Mouse (Mus musculus) frontal cortex, postnatal 10 days (tissue): Measurements from ENCODE around the gene Ap2b1.
A peak's percentile ranks its signal among the peaks of the same experiment; 100 is the strongest.
"Not testable (repeated sequence)": the region's sequence is repeated elsewhere in the genome, so short reads cannot be mapped to it uniquely, and the experiment has no call there.

Source experiments
- DNase-seq, 2 experiments: peaks; one replicate each; pipeline ENCODE4 v3.0.0; 2022; ENCODE audit warnings: low spot score in 2 of 2, mixed read lengths in 1 of 2

The Ap2b1 gene

GRCm38 (mm10) chr11:83298225-83299195 is at the start of gene Ap2b1:
Ap2b1 (plus strand) TSS chr11:83299024.
- DNase-seq = peak; percentile 92 to 93

- DNase-seq = not testable (repeated sequence)
Measured at GRCm38 (mm10) chr11:83257211-83257610, 41.6 kb upstream of the Ap2b1 start.

- no peak for DNase-seq
Measured at GRCm38 (mm10) chr11:83262673-83263072, 36.2 kb upstream of the Ap2b1 start.

- DNase-seq = no peak
Measured at GRCm38 (mm10) chr11:83263146-83263545, 35.7 kb upstream of the Ap2b1 start.

GRCm38 (mm10) chr11:83270842-83271150 is 28.0 kb upstream of the Ap2b1 start:
- DNase-seq = no peak

- peak; percentile 72 to 85 for DNase-seq
Measured at GRCm38 (mm10) chr11:83271151-83271950, 27.5 kb upstream of the Ap2b1 start.

GRCm38 (mm10) chr11:83271951-83272843 is 26.6 kb upstream of the Ap2b1 start:
- no peak for DNase-seq

GRCm38 (mm10) chr11:83276251-83276650 is 22.6 kb upstream of the Ap2b1 start:
- DNase-seq = no peak

GRCm38 (mm10) chr11:83279024-83279423 is 19.8 kb upstream of the Ap2b1 start:
- no peak for DNase-seq

GRCm38 (mm10) chr11:83279691-83280090 is 19.1 kb upstream of the Ap2b1 start:
- no peak for DNase-seq

- no peak for DNase-seq
Measured at GRCm38 (mm10) chr11:83282084-83282483, 16.7 kb upstream of the Ap2b1 start.

- no peak for DNase-seq
Measured at GRCm38 (mm10) chr11:83285627-83286026, 13.2 kb upstream of the Ap2b1 start.

GRCm38 (mm10) chr11:83286566-83286965 is 12.3 kb upstream of the Ap2b1 start, which contains the start of gene Slfn14:
Slfn14 (minus strand) TSS chr11:83286726.
- no peak for DNase-seq

- DNase-seq = no peak
Measured at GRCm38 (mm10) chr11:83289036-83289435, 9.8 kb upstream of the Ap2b1 start.

GRCm38 (mm10) chr11:83289633-83290032 is 9.2 kb upstream of the Ap2b1 start:
- no peak for DNase-seq

GRCm38 (mm10) chr11:83291375-83292250 is 7.2 kb upstream of the Ap2b1 start:
- DNase-seq = peak; percentile 93 to 94

- DNase-seq = no peak
Measured at GRCm38 (mm10) chr11:83292251-83292587, 6.6 kb upstream of the Ap2b1 start.

- no peak for DNase-seq
Measured at GRCm38 (mm10) chr11:83293182-83293581, 5.6 kb upstream of the Ap2b1 start.

- DNase-seq = no peak
Measured at GRCm38 (mm10) chr11:83294133-83294532, 4.7 kb upstream of the Ap2b1 start.

GRCm38 (mm10) chr11:83297816-83298215 is 1.0 kb upstream of the Ap2b1 start:
- DNase-seq = no peak

- no peak for DNase-seq
Measured at GRCm38 (mm10) chr11:83299724-83300123, 900 bp downstream of the Ap2b1 start.
